ENCODE assay signal across 16 mouse cellular contexts in genomic region chr4:125164861-125165260, GRCm38 (mm10).
"Had no signal": no experiment of that assay in that cellular context is flagged by ENCODE, and none has a peak within 500 bp of the region (broad histone marks: within the 10 kb centered on the region; RNA-seq: fewer than 3 reads in every experiment).

No protein-coding gene starts in this region.

- H3K4me3 ChIP-seq: neural tube, embryonic 13.5 days; neural tube, embryonic 15.5 days; stomach, embryonic 15.5 days had no signal

- H3K9ac ChIP-seq: neural tube, embryonic 13.5 days; neural tube, embryonic 15.5 days; stomach, embryonic 15.5 days had no signal

- H3K4me2 ChIP-seq: neural tube, embryonic 13.5 days; neural tube, embryonic 15.5 days; stomach, embryonic 15.5 days had no signal

- H3K9me3 ChIP-seq: neural tube, embryonic 13.5 days; neural tube, embryonic 15.5 days; stomach, embryonic 15.5 days had no signal

- H3K4me1 ChIP-seq: stomach, embryonic 15.5 days had no signal

- DNase-seq: retina, postnatal 1 day; right cerebral cortex, adult 18-20 months; right cerebral cortex, postnatal 14 days; right cerebral cortex, postnatal 25 days; right cerebral cortex, postnatal 4 days; spleen, adult 18-20 months; thymus, adult 18-20 months; thymus, adult 2 months; thymus, postnatal 14 days; thymus, postnatal 25 days; thymus, postnatal 36 days; thymus, postnatal 4 days had no signal

- H3K36me3 ChIP-seq: neural tube, embryonic 13.5 days; neural tube, embryonic 15.5 days; stomach, embryonic 15.5 days had no signal

- H3K27ac ChIP-seq: neural tube, embryonic 13.5 days; neural tube, embryonic 15.5 days; stomach, embryonic 15.5 days; stomach, postnatal 0 days had no signal
